Mouse (Mus musculus): Measurements from ENCODE around the gene Hyal2. TPM values are rescaled to one million over a fixed set of nuclear protein-coding genes. Genes with fewer than 3 reads are reported as not detected.

Hyal2 gene
- polyA plus RNA-seq, 1 experiment from 2014 or later, result 34.4 TPM

DNA sequence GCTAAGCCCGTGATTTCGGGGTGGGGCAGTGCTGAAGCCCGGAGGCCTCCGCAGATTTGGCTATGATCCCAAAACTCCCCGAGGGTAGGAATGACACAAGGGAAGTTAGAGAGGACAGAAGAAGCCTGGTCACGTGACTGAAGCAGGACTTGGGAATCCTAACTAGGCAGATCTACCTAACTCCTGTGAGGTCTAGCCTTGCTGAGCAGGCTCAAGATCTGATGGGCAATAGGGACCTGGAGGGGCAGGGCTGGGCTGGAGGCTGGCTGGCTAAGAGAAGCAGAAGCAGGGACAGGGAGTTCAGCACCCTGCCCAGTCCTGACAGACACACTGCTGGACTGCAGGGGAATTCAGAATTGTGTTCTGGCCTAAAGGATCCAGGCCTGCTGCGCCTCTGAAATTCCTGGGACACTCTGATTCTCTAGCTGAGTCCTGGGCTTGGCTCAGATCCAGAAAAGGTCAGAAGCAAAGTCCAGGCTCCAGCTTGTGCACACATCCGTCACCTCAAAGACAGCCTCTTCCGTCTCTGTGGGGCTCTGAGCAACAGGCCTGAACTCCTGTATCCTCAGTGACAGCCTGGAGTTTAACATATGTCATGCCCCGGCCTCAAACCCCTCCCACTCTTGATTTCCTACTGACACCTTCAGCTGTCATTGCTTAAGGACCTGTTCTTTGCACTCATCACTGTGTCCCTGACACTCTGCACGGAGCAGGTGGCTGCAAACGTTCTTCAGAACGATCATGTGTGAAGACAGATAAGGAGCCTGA, 51.2 kb downstream of the Hyal2 start:
- in situ Hi-C loops (cut with MboI; ENCODE audit: low pct_unique_long_range_greater_than_20kb), result no loop called here
- ChIA-PET CTCF (interaction anchor here (1.3 to 3.3 kb wide), 4 partner anchors 9 to 26 kb away, joined by 3 to 16 read pairs (median 4); partner anchors contain the start of gene Gnai2), POLR2A (interaction anchor here (1.2 to 1.4 kb wide), 3 partner anchors 11 to 15 kb away, joined by 3 to 5 read pairs (median 4); no protein-coding TSS in a partner anchor)
- no peak for TF ChIP-seq CTCF (IDR thresholded peaks at IDR 0.05)
- no peaks in the 10 kb centered on the region for H3K27me3 ChIP-seq
- DNase-seq (ENCODE audit: low read depth, low spot score) (peak; percentile 87), ATAC-seq (peak; percentile 52)

DNA sequence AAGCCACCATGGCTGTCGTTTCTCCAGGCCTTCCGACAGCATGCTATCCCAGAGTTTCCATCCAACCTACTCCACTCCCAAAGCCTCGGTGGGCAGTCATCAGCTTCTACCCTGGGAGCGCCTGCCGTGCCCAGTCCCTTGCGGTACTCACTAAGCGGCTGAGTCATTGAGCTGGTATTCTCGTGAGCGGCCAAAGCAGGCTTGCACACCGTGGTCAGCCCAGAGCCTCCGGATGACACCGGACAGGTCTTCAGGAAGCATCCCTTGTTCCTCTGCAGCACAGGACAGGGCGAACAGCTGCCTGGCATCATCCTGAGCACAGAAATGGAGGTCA, 51.8 kb downstream of the Hyal2 start:
- ATAC-seq, result peak; percentile 88
- in situ Hi-C loops (cut with MboI; ENCODE audit: low pct_unique_long_range_greater_than_20kb), result no loop called here
- H3K27me3 ChIP-seq, result no peaks in the 10 kb centered on the region
- POLR2A ChIA-PET, result interaction anchor here (1.2 to 1.4 kb wide), 2 partner anchors 11 to 14 kb away, joined by 4 to 5 read pairs; no protein-coding TSS in a partner anchor
- no peak for TF ChIP-seq CTCF (IDR thresholded peaks at IDR 0.05)
- no peak for DNase-seq (ENCODE audit: low read depth, low spot score)
- CTCF ChIA-PET, result interaction anchor here (1.3 to 3.3 kb wide), 4 partner anchors 9 to 25 kb away, joined by 3 to 16 read pairs (median 4); partner anchors contain the start of gene Gnai2

DNA sequence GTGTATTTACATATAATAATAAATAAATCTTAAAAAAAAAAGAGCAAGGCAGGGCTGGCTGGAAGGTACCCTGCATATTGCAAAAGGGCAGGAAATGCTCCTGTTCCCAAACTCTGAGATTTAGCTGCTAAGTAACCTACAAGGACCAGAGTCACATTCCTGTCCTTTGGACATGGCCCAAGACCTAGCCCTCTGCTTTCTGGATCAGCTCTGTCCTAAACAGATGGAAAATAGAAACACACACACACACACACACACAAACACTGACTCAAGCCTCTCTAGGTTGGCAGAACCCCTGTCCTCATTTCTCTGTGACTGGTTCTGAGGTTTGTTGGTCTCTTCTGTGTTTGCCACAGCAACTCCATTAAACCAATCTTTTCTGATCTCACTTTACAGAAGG, 53.2 kb downstream of the Hyal2 start:
- no peaks in the 10 kb centered on the region for H3K27me3 ChIP-seq
- ATAC-seq, result no peak
- in situ Hi-C loops (cut with MboI; ENCODE audit: low pct_unique_long_range_greater_than_20kb), result no loop called here
- DNase-seq (ENCODE audit: low read depth, low spot score), result no peak
- no peak for TF ChIP-seq CTCF (IDR thresholded peaks at IDR 0.05)
- CTCF ChIA-PET, result interaction anchor here (3.3 kb wide), 1 partner anchor 24 kb away, joined by 16 read pairs; no protein-coding TSS in a partner anchor
- POLR2A ChIA-PET, result no interaction called here

Other genes starting within 250 kb of the Hyal2 start
- gene Hemk1, start 229.6 kb upstream of the Hyal2 start, polyA plus RNA-seq (2021), result 19.2 TPM
- 1.2 TPM for gene 6430571L13Rik, start 227.3 kb upstream of the Hyal2 start, polyA plus RNA-seq (2021)
- gene Cacna2d2, start 168.3 kb upstream of the Hyal2 start, polyA plus RNA-seq (2021), result 0.01 TPM
- 41.1 TPM for gene Tmem115, start 34.0 kb upstream of the Hyal2 start, polyA plus RNA-seq (2021)
- gene Cyb561d2, start 25.8 kb upstream of the Hyal2 start, polyA plus RNA-seq (2021), result 26.2 TPM
- 32.0 TPM for gene Nprl2, start 25.7 kb upstream of the Hyal2 start, polyA plus RNA-seq (2021)
- 7.3 TPM for gene Zmynd10, start 20.6 kb upstream of the Hyal2 start, polyA plus RNA-seq (2021)
- gene Rassf1, start 16.4 kb upstream of the Hyal2 start, polyA plus RNA-seq (2021), result 51.8 TPM
- 30.1 TPM for gene Tusc2, start 4.7 kb upstream of the Hyal2 start, polyA plus RNA-seq (2021)
- 1.2 TPM for gene Hyal1, start 9.0 kb downstream of the Hyal2 start, polyA plus RNA-seq (2021)
- gene Naa80, start 10.9 kb downstream of the Hyal2 start, polyA plus RNA-seq (2021), result 11.3 TPM
- gene Hyal3, start 12.9 kb downstream of the Hyal2 start, polyA plus RNA-seq (2021), result 1.1 TPM
- 19.1 TPM for gene Ifrd2, start 19.7 kb downstream of the Hyal2 start, polyA plus RNA-seq (2021)
- gene Sema3b, start 41.3 kb downstream of the Hyal2 start, polyA plus RNA-seq (2021), result 39.1 TPM
- gene Gnai2, start 67.4 kb downstream of the Hyal2 start, polyA plus RNA-seq (2021), result 592 TPM
- gene Slc38a3, start 101.6 kb downstream of the Hyal2 start, polyA plus RNA-seq (2021), result 0.13 TPM
- gene Gnat1, start 111.8 kb downstream of the Hyal2 start, polyA plus RNA-seq (2021), result 2.2 TPM
- 272 TPM for gene Sema3f, start 142.5 kb downstream of the Hyal2 start, polyA plus RNA-seq (2021)
- gene Rbm5, start 203.1 kb downstream of the Hyal2 start, polyA plus RNA-seq (2021), result 113 TPM